Mouse (Mus musculus) erythroblast, embryonic 14.5 days (primary cell): Measurements from ENCODE around the gene Ap5z1. TPM values are rescaled to one million over a fixed set of nuclear protein-coding genes. Genes with fewer than 3 reads are reported as not detected.

Source experiments
- H3K27me3 ChIP-seq: 2 replicates; pipeline ENCODE4 v1.6.1; 2012; ENCODE audit warnings: inconsistent platforms; ENCODE audit not compliant: control insufficient read depth
- H3K36me3 ChIP-seq: 2 replicates; pipeline ENCODE4 v1.6.1; 2012; ENCODE audit warnings: mild to moderate bottlenecking, inconsistent platforms; ENCODE audit not compliant: control insufficient read depth
- H3K4me1 ChIP-seq: 2 replicates; pipeline ENCODE4 v1.6.1; 2012; ENCODE audit warnings: inconsistent platforms; ENCODE audit not compliant: control insufficient read depth
- H3K4me3 ChIP-seq: replicated peaks from 2 replicates; pipeline ENCODE3; 2012; ENCODE audit warnings: moderate library complexity, mild to moderate bottlenecking, inconsistent platforms
- H3K9me3 ChIP-seq: 2 replicates; pipeline ENCODE4 v1.6.1; 2012; ENCODE audit warnings: low read length, inconsistent platforms, mixed read lengths; ENCODE audit not compliant: control insufficient read depth
- GATA1 ChIP-seq: IDR thresholded peaks from 2 replicates; pipeline ENCODE4 v1.6.1; 2012; ENCODE audit warnings: low read length, inconsistent platforms, mixed read lengths
- TAL1 ChIP-seq: IDR thresholded peaks from 3 replicates; pipeline ENCODE4 v1.6.1; 2012; ENCODE audit warnings: low read length, inconsistent platforms, mixed read lengths
- polyA plus RNA-seq: library from polyadenylated mRNA; stranded (reverse); fragments of >175 nt; gene quantifications from 2 replicates; pipeline ENCODE4 v1.2.3, GENCODE M21; 2012

The Ap5z1 gene
- polyA plus RNA-seq, 1 experiment, result 1.7 TPM

- Histone ChIP-seq H3K9me3 (no peaks in the 10 kb centered on the region; the same call in 1 of the 2 replicates), H3K27me3 (no peaks in the 10 kb centered on the region), H3K36me3 (no peaks in the 10 kb centered on the region), H3K4me3 (no peak overlapping the region), H3K4me1 (peaks cover 36% of the 10 kb centered on the region)
- TF ChIP-seq GATA1 (no peak), TAL1 (no peak)
Measured at GRCm38 (mm10) chr5:142518973-142519372, 55.2 kb downstream of the Ap5z1 start.

DNA sequence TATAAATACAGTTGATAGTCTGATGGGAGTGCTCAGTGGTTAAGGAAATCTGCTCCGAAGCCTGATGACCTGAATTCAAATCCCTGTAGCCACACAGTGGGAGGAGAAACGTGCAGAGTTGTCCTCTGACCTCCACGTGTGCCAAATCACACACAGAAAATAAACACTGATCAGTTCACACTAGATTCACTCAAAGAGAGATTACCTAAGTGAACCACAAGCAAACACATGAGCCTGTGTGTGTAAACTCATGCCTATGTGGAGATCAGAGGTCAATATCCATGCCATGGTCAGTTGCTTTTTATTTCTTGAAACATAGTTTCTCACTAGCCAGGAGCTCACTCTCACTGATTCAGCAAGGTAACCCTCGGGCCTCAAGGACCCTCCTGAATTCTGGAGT is 56.6 kb downstream of the Ap5z1 start:
- H3K4me3 ChIP-seq, result no peak overlapping the region
- no peak for TF ChIP-seq TAL1
- TF ChIP-seq GATA1, result no peak
- H3K36me3 ChIP-seq, result no peaks in the 10 kb centered on the region
- H3K27me3 ChIP-seq, result peaks cover 3% of the 10 kb centered on the region
- no peaks in the 10 kb centered on the region; the same call in 1 of the 2 replicates for H3K9me3 ChIP-seq
- H3K4me1 ChIP-seq, result peaks cover 36% of the 10 kb centered on the region

GRCm38 (mm10) chr5:142521195-142521866 is 57.6 kb downstream of the Ap5z1 start:
- no peak for TF ChIP-seq GATA1
- no peak for TF ChIP-seq TAL1
- no peaks in the 10 kb centered on the region for H3K36me3 ChIP-seq
- H3K4me3 ChIP-seq, result peak overlapping the region; percentile 44
- no peaks in the 10 kb centered on the region; the same call in 1 of the 2 replicates for H3K9me3 ChIP-seq
- H3K4me1 ChIP-seq, result peaks cover 36% of the 10 kb centered on the region
- H3K27me3 ChIP-seq, result peaks cover 5% of the 10 kb centered on the region

DNA sequence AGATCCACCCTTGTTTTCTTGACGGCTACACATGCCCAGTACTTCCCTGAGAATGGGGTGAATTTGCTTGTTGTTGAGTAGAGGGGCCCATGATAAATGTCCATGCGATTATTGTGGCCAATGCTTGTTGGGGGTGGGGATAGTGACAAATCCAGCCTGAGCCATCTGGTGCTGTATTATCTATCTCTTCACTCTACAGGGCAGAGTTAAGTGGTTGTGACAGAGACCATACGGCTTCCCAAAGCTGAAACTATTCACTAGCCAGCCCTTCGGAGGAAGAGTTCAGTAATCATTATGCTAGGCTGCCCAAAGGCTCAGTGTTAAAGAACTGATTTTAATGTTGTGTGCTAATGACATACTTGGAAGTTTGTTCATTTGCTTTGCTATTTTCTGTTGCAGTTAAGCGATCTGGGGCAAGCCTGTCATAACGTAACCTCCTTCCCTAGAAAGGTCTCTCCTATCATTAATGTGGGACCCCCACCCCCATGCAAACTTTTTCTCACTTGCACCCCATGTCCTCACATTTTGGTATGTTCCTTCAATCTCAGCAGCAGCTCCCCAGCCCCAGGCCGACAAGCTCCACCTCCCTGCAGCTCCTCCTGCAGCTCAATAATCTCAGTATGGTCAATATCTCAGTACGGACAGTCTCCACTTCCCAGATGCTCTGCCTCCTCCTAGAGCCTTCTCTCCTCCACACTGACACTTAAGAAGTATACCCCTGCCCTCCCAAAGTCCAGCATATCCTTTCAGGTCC is 61.1 kb downstream of the Ap5z1 start:
- TF ChIP-seq TAL1, result no peak
- no peak for TF ChIP-seq GATA1
- H3K36me3 ChIP-seq, result no peaks in the 10 kb centered on the region
- peaks cover 27% of the 10 kb centered on the region for H3K27me3 ChIP-seq
- H3K9me3 ChIP-seq, result peaks cover 2% of the 10 kb centered on the region; the same call in 1 of the 2 replicates
- H3K4me3 ChIP-seq, result no peak overlapping the region
- H3K4me1 ChIP-seq, result peaks cover 31% of the 10 kb centered on the region

Other genes with a start within 250 kb of the Ap5z1 start
- 0.77 and 0.91 TPM in 2 replicates for gene Foxk1, start 62.4 kb upstream of the Ap5z1 start, polyA plus RNA-seq
- gene Papolb, start 66.1 kb downstream of the Ap5z1 start, polyA plus RNA-seq, result not detected in 2 replicates
- 0.01 and 0.04 TPM in 2 replicates for gene Radil, start 87.2 kb downstream of the Ap5z1 start, polyA plus RNA-seq
- 0.02 TPM in 1 of 2 replicates, not detected in the other for gene Mmd2, start 144.9 kb downstream of the Ap5z1 start, polyA plus RNA-seq
- gene Wipi2, start 163.8 kb downstream of the Ap5z1 start, polyA plus RNA-seq, result 2.7 and 3.2 TPM in 2 replicates
- gene Slc29a4, start 228.6 kb downstream of the Ap5z1 start, polyA plus RNA-seq, result not detected in 2 replicates